Mouse (Mus musculus) heart, adult 9 months (tissue): ENCODE measurements at regions not wholly inside any gene's neighbourhood (a gene's known extent, or its start where the extent isn't known, plus 50 kb on each side); places are given as distances from the start of the nearest gene placed in this dataset.
A peak's percentile ranks its signal among the peaks of the same experiment; 100 is the strongest.

Experiments used
- DNase-seq, 2 experiments: peaks; one replicate each; pipeline ENCODE4 v3.0.0; 2022; ENCODE audit warnings: low spot score in 2 of 2

- DNase-seq = peak; percentile 10 to 26
These were observed 228.3 kb upstream of the Gadl1 start for GRCm38 (mm10) chr9:115680703-115681576.

- no peak for DNase-seq
These were observed 227.4 kb upstream of the Gadl1 start for GRCm38 (mm10) chr9:115681841-115682240.

GRCm38 (mm10) chr9:115683951-115684350, 225.3 kb upstream of the Gadl1 start:
- DNase-seq = no peak

- DNase-seq = peak in 1 of 2 experiments; percentile 9
These were observed 222.7 kb upstream of the Gadl1 start for GRCm38 (mm10) chr9:115686605-115687004.

GRCm38 (mm10) chr9:115692837-115693236, 216.4 kb upstream of the Gadl1 start:
- no peak for DNase-seq

GRCm38 (mm10) chr9:115703791-115704190, 205.5 kb upstream of the Gadl1 start:
- DNase-seq = no peak

- DNase-seq = peak in 1 of 2 experiments; percentile 14
These were observed 205.0 kb upstream of the Gadl1 start for GRCm38 (mm10) chr9:115704249-115704648.

- DNase-seq = no peak
These were observed 203.5 kb upstream of the Gadl1 start for GRCm38 (mm10) chr9:115705761-115706160.

GRCm38 (mm10) chr9:115708199-115708934, 200.9 kb upstream of the Gadl1 start:
- DNase-seq = peak; percentile 53 to 65

GRCm38 (mm10) chr9:115710039-115710739, 199.1 kb upstream of the Gadl1 start:
- DNase-seq = peak in 1 of 2 experiments; percentile 7

- no peak for DNase-seq
These were observed 188.9 kb upstream of the Gadl1 start for GRCm38 (mm10) chr9:115720306-115720705.

GRCm38 (mm10) chr9:115720841-115721240, 188.4 kb upstream of the Gadl1 start:
- no peak for DNase-seq

GRCm38 (mm10) chr9:115724063-115724462, 185.2 kb upstream of the Gadl1 start:
- DNase-seq = no peak

- no peak for DNase-seq
These were observed 181.9 kb upstream of the Gadl1 start for GRCm38 (mm10) chr9:115727361-115727760.

GRCm38 (mm10) chr9:115731557-115731956, 177.7 kb upstream of the Gadl1 start:
- no peak for DNase-seq

GRCm38 (mm10) chr9:115733104-115733503, 176.2 kb upstream of the Gadl1 start:
- DNase-seq = no peak

GRCm38 (mm10) chr9:115739984-115740383, 169.3 kb upstream of the Gadl1 start:
- no peak for DNase-seq

GRCm38 (mm10) chr9:115746436-115746835, 162.8 kb upstream of the Gadl1 start:
- DNase-seq = no peak

- DNase-seq = no peak
These were observed 148.8 kb upstream of the Gadl1 start for GRCm38 (mm10) chr9:115760496-115760895.

- no peak for DNase-seq
These were observed 145.1 kb upstream of the Gadl1 start for GRCm38 (mm10) chr9:115764136-115764535.

GRCm38 (mm10) chr9:115766471-115766870, 142.8 kb upstream of the Gadl1 start:
- DNase-seq = no peak

GRCm38 (mm10) chr9:115775112-115775511, 134.1 kb upstream of the Gadl1 start:
- DNase-seq = no peak
